Mouse (Mus musculus) hindbrain, embryonic 14.5 days (tissue): Measurements from ENCODE around the gene Trpc5. TPM values are rescaled to one million over a fixed set of nuclear protein-coding genes. Genes with fewer than 3 reads are reported as not detected.

Experiments
- ATAC-seq: fragments of 200-750 bp; cut with Nextera tagmentation; 2 replicates; pipeline ENCODE4 v1.8.0; 2017; ENCODE audit warnings: moderate number of reproducible peaks, mild to moderate bottlenecking, moderate TSS enrichment, moderate library complexity; ENCODE audit not compliant: low FRiP score
- DNase-seq: peaks from one replicate; pipeline ENCODE4 v3.0.0-alpha.2; 2015; ENCODE audit warnings: low spot score
- H3K27ac ChIP-seq: fragments of 300-500 bp; sonication (generic); 2 replicates; pipeline ENCODE4 v1.5.1; 2014; ENCODE audit warnings: mild to moderate bottlenecking, moderate library complexity
- H3K27me3 ChIP-seq: fragments of 300-500 bp; sonication (generic); 2 replicates; pipeline ENCODE4 v1.6.1; 2014; ENCODE audit warnings: mild to moderate bottlenecking, low read length, mixed read lengths; ENCODE audit not compliant: control insufficient read depth, insufficient read depth
- H3K36me3 ChIP-seq: fragments of 300-500 bp; sonication (generic); replicated peaks from 2 replicates; pipeline ENCODE4 v1.6.1; 2014; ENCODE audit not compliant: control insufficient read depth, insufficient read depth
- H3K4me1 ChIP-seq: fragments of 300-500 bp; sonication (generic); replicated peaks from 2 replicates; pipeline ENCODE4 v1.6.1; 2014; ENCODE audit warnings: antibody characterized with exemption, low read length, mixed read lengths; ENCODE audit not compliant: control insufficient read depth, insufficient read depth
- H3K4me2 ChIP-seq: fragments of 300-500 bp; sonication (generic); replicated peaks from 2 replicates; pipeline ENCODE4 v1.6.1; 2014; ENCODE audit warnings: mild to moderate bottlenecking, moderate library complexity
- H3K4me3 ChIP-seq: fragments of 300-500 bp; sonication (generic); replicated peaks from 2 replicates; pipeline ENCODE4 v1.5.1; 2014; ENCODE audit warnings: mild to moderate bottlenecking, low read length
- H3K9ac ChIP-seq: fragments of 300-500 bp; sonication (generic); 2 replicates; pipeline ENCODE4 v1.6.1; 2014
- H3K9me3 ChIP-seq: fragments of 300-500 bp; sonication (generic); 2 replicates; pipeline ENCODE4 v1.6.1; 2016; ENCODE audit warnings: low read length; ENCODE audit not compliant: control insufficient read depth
- WGBS: fragments of 180-500 bp; shearing (Covaris S2); extraction: QIAGEN DNeasy Blood & Tissue Kit; methylation state at CpG from one replicate; pipeline ENCODE4 v1.1.7; 2014; 5-methylcytosine and 5-hydroxymethylcytosine counted together
- polyA plus RNA-seq: library from polyadenylated mRNA; unstranded; fragments of >200 nt; fragmentation: Nextera tagmentation; extraction: Ambion mirVana; gene quantifications from 2 replicates; pipeline ENCODE4 v1.2.1, GENCODE M21; 2014

The Trpc5 gene
- 4.8 and 5.1 TPM in 2 replicates for polyA plus RNA-seq

- Histone ChIP-seq H3K27ac (no peak within 1 kb of the TSS), H3K4me2 (peak within 1 kb of the TSS; percentile 62), H3K4me1 (no peaks in the 10 kb centered on the region), H3K36me3 (no peaks in the 10 kb centered on the region), H3K4me3 (peak within 1 kb of the TSS; percentile 47), H3K27me3 (peaks cover 19% of the 10 kb centered on the region), H3K9ac (peak within 1 kb of the TSS; percentile 55), H3K9me3 (no peaks in the 10 kb centered on the region)
- WGBS, result no CpG with 5 or more reads among the region's 1 CpGs
- ATAC-seq (no peak), DNase-seq (no peak)
Observed at GRCm38 (mm10) chrX:144688142-144688206, at the start of gene Trpc5. Gene Trpc5, minus strand, starts transcription at chrX:144688180.

GRCm38 (mm10) chrX:144716330-144716729 is 28.4 kb upstream of the Trpc5 start:
- WGBS, result 93% methylated on average over 1 of the region's 1 CpGs
- Histone ChIP-seq H3K9me3 (no peaks in the 10 kb centered on the region), H3K27ac (no peak overlapping the region), H3K4me2 (no peak overlapping the region), H3K9ac (no peak overlapping the region), H3K4me1 (no peaks in the 10 kb centered on the region), H3K27me3 (no peaks in the 10 kb centered on the region), H3K36me3 (no peaks in the 10 kb centered on the region), H3K4me3 (no peak overlapping the region)
- DNase-seq (no peak), ATAC-seq (no peak)

- DNase-seq (peak; percentile 26), ATAC-seq (no peak; the same call in 1 of the 2 replicates)
- Histone ChIP-seq H3K4me2 (peak overlapping the region; percentile 62), H3K9me3 (no peaks in the 10 kb centered on the region), H3K9ac (no peak overlapping the region; the same call in 1 of the 2 replicates), H3K27ac (no peak overlapping the region), H3K4me1 (no peaks in the 10 kb centered on the region), H3K27me3 (peaks cover 19% of the 10 kb centered on the region), H3K4me3 (peak overlapping the region; percentile 47), H3K36me3 (no peaks in the 10 kb centered on the region)
- 20% methylated on average over 7 of the region's 7 CpGs for WGBS
Observed at GRCm38 (mm10) chrX:144689859-144690181, 1.8 kb upstream of the Trpc5 start.

- Histone ChIP-seq H3K36me3 (no peaks in the 10 kb centered on the region), H3K4me3 (peak overlapping the region; percentile 47), H3K4me2 (peak overlapping the region; percentile 62), H3K9ac (peak overlapping the region; percentile 55), H3K9me3 (no peaks in the 10 kb centered on the region), H3K27ac (no peak overlapping the region), H3K4me1 (no peaks in the 10 kb centered on the region), H3K27me3 (peaks cover 19% of the 10 kb centered on the region)
- ATAC-seq, result peak; percentile 82
- DNase-seq, result no peak
- WGBS, result 21% methylated on average over 20 of the region's 21 CpGs
Observed at GRCm38 (mm10) chrX:144689119-144689858, 1.3 kb upstream of the Trpc5 start.

GRCm38 (mm10) chrX:144688207-144689118 is 483 bp upstream of the Trpc5 start, which contains the start of gene Rtl4:
Gene Rtl4, plus strand, starts transcription at chrX:144688907.
- no peaks in the 10 kb centered on the region for H3K9me3 ChIP-seq
- WGBS, result 20% methylated on average over 15 of the region's 31 CpGs
- ATAC-seq (peak; percentile 66), DNase-seq (no peak)
- peak within 1 kb of the TSS; percentile 47 for H3K4me3 ChIP-seq
- H3K9ac ChIP-seq, result peak within 1 kb of the TSS; percentile 55
- peaks cover 19% of the 10 kb centered on the region for H3K27me3 ChIP-seq
- H3K4me1 ChIP-seq, result no peaks in the 10 kb centered on the region
- H3K4me2 ChIP-seq, result peak within 1 kb of the TSS; percentile 62
- no peak within 1 kb of the TSS for H3K27ac ChIP-seq
- no peaks in the 10 kb centered on the region for H3K36me3 ChIP-seq

- H3K36me3 ChIP-seq, result no peaks in the 10 kb centered on the region
- 17% methylated on average over 20 of the region's 20 CpGs for WGBS
- no peak for DNase-seq
- H3K4me3 ChIP-seq, result peak overlapping the region; percentile 47
- ATAC-seq, result peak; percentile 34; the same call in 1 of the 2 replicates
- H3K27ac ChIP-seq, result no peak overlapping the region
- peak overlapping the region; percentile 62 for H3K4me2 ChIP-seq
- H3K27me3 ChIP-seq, result peaks cover 19% of the 10 kb centered on the region
- H3K4me1 ChIP-seq, result no peaks in the 10 kb centered on the region
- H3K9me3 ChIP-seq, result no peaks in the 10 kb centered on the region
- peak overlapping the region; percentile 55; the same call in 1 of the 2 replicates for H3K9ac ChIP-seq
Observed at GRCm38 (mm10) chrX:144687742-144688141, 238 bp downstream of the Trpc5 start.

- H3K27me3 ChIP-seq, result no peaks in the 10 kb centered on the region
- H3K27ac ChIP-seq, result no peak overlapping the region
- no peaks in the 10 kb centered on the region for H3K9me3 ChIP-seq
- ATAC-seq (no peak), DNase-seq (no peak)
- 84% methylated on average over 2 of the region's 2 CpGs for WGBS
- H3K4me3 ChIP-seq, result no peak overlapping the region
- H3K36me3 ChIP-seq, result no peaks in the 10 kb centered on the region
- H3K9ac ChIP-seq, result no peak overlapping the region
- H3K4me2 ChIP-seq, result no peak overlapping the region
- no peaks in the 10 kb centered on the region for H3K4me1 ChIP-seq
Observed at GRCm38 (mm10) chrX:144652196-144652595, 35.8 kb downstream of the Trpc5 start.

GRCm38 (mm10) chrX:144645394-144645793 is 42.6 kb downstream of the Trpc5 start:
- DNase-seq, result no peak

GRCm38 (mm10) chrX:144644756-144645155 is 43.2 kb downstream of the Trpc5 start:
- H3K4me2 ChIP-seq, result no peak overlapping the region
- H3K36me3 ChIP-seq, result no peaks in the 10 kb centered on the region
- no peaks in the 10 kb centered on the region for H3K9me3 ChIP-seq
- 82% methylated on average over 2 of the region's 3 CpGs for WGBS
- H3K27ac ChIP-seq, result no peak overlapping the region
- ATAC-seq (no peak), DNase-seq (no peak)
- H3K4me1 ChIP-seq, result no peaks in the 10 kb centered on the region
- no peak overlapping the region for H3K4me3 ChIP-seq
- no peak overlapping the region for H3K9ac ChIP-seq
- no peaks in the 10 kb centered on the region for H3K27me3 ChIP-seq

More at GRCm38 (mm10) chrX:144645394-144645793, 42.6 kb downstream of the Trpc5 start:
- Histone ChIP-seq H3K27me3 (no peaks in the 10 kb centered on the region), H3K4me2 (no peak overlapping the region), H3K36me3 (no peaks in the 10 kb centered on the region), H3K27ac (no peak overlapping the region), H3K4me1 (no peaks in the 10 kb centered on the region), H3K9ac (no peak overlapping the region), H3K9me3 (no peaks in the 10 kb centered on the region), H3K4me3 (no peak overlapping the region)
- no peak for ATAC-seq
- WGBS, result 46% methylated on average over 1 of the region's 1 CpGs
